Mouse (Mus musculus) thymus, adult 2 months (tissue): ENCODE data around the gene Cd69.

Source experiments
- CTCF ChIP-seq: fragments of 200-500 bp; IDR thresholded peaks from 2 replicates; pipeline ENCODE4 v1.5.1; 2012; ENCODE audit warnings: mild to moderate bottlenecking, control low read depth, low read length, moderate library complexity, borderline replicate concordance; ENCODE audit not compliant: control insufficient read depth, poor library complexity, insufficient read depth; ENCODE audit errors: extremely low read depth
- POLR2A ChIP-seq: fragments of 200-500 bp; IDR thresholded peaks from 2 replicates; pipeline ENCODE4 v1.6.1; 2012; ENCODE audit warnings: mild to moderate bottlenecking, low read length, control low read depth, moderate library complexity; ENCODE audit not compliant: control insufficient read depth, poor library complexity, insufficient read depth; ENCODE audit errors: extremely low read depth

- TF ChIP-seq CTCF = no peak
- TF ChIP-seq POLR2A = no peak
Measured at GRCm38 (mm10) chr6:129229774-129230578, 45.3 kb downstream of the Cd69 start.
